Mouse (Mus musculus) central nervous system, embryonic 14 days (tissue): ENCODE data around the gene Gm21560. TPM values are rescaled to one million over a fixed set of nuclear protein-coding genes. Genes with fewer than 3 reads are reported as not detected.

Source experiments
- polyA plus RNA-seq: library from polyadenylated mRNA; depleted of rRNA; stranded (reverse); fragments of >200 nt; gene quantifications from 2 replicates; pipeline ENCODE4 v1.2.3, GENCODE M21; 2012; rRNA removed

Gm21560 gene
- not detected in 2 replicates for polyA plus RNA-seq

GRCm38 (mm10) chr14:6219192-6219591 is at the start of gene Gm21560:
Gm21560 (minus strand) TSS chr14:6219292.

Other genes with a start within 250 kb of the Gm21560 start
- not detected in 2 replicates for gene Gm3453, start 240.2 kb downstream of the Gm21560 start, polyA plus RNA-seq
- not detected in 2 replicates for gene Gm6337, start 161.0 kb downstream of the Gm21560 start, polyA plus RNA-seq
- 3.4 and 3.8 TPM in 2 replicates for gene Gm8206, start 125.3 kb downstream of the Gm21560 start, polyA plus RNA-seq
- 7.8 and 8.3 TPM in 2 replicates for gene Gm3468, start 110.6 kb downstream of the Gm21560 start, polyA plus RNA-seq
- gene Gm3476, start 93.5 kb downstream of the Gm21560 start, polyA plus RNA-seq: not detected in 2 replicates
- gene Gm3411, start 68.0 kb upstream of the Gm21560 start, polyA plus RNA-seq: 2.5 and 3.0 TPM in 2 replicates
- gene Gm21103, start 85.6 kb upstream of the Gm21560 start, polyA plus RNA-seq: 0.18 and 0.21 TPM in 2 replicates
- not detected in 2 replicates for gene Gm3618, start 124.4 kb upstream of the Gm21560 start, polyA plus RNA-seq
- not detected in 2 replicates for gene Gm16440, start 171.0 kb upstream of the Gm21560 start, polyA plus RNA-seq
- 5.1 and 5.3 TPM in 2 replicates for gene Gm3591, start 193.2 kb upstream of the Gm21560 start, polyA plus RNA-seq
- gene Gm3594, start 225.3 kb upstream of the Gm21560 start, polyA plus RNA-seq: not detected in 2 replicates